Mouse (Mus musculus) heart, postnatal 4 days (tissue): Measurements from ENCODE around the gene Fis1. TPM values are rescaled to one million over a fixed set of nuclear protein-coding genes. Genes with fewer than 3 reads are reported as not detected.
"Not testable (repeated sequence)": the region's sequence is repeated elsewhere in the genome, so short reads cannot be mapped to it uniquely, and the experiment has no call there.

Experiments used
- DNase-seq: peaks from one replicate; pipeline ENCODE4 v3.0.0; 2021
- total RNA-seq, 2 experiments: library from RNA; stranded (reverse); gene quantifications; 2 replicates each; pipeline ENCODE4 v1.2.3; 2021

Gene Fis1
- total RNA-seq, 2 experiments from 2014 or later = 177 to 180 TPM

DNA sequence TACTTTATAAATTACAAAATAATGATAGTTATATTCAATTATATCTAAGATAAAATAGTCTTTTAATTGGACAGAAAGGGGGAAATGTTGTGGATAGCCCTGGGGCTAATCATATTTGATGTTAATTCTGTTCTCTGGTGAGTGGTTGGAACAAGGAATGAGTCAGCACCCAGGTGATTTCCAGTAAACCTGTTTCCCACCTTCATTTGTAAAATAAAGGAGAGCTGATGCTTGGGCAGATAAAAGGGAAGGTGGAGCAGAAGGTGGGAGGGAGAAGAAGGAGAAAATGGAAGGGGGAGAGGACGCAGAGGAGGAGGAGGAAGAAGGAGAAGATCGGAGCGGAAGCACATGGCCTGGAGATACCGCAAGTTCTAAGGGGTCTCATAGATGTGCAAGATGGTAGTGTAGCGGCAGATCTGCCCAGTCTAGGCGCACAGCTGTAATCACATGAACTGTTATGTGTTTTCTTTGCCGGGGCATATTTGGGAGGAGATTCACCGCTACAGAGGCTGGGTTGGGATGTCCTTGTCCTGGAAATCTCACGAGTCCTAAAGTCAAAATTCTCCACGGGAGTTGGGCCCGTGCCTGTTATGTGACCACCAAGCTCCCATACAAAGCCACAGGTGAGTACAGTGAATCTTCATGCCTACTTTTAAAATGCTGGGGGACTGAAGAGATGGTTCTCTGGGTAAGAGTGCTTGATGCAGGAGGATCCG is 12.1 kb upstream of the Fis1 start:
- DNase-seq = no peak

DNA sequence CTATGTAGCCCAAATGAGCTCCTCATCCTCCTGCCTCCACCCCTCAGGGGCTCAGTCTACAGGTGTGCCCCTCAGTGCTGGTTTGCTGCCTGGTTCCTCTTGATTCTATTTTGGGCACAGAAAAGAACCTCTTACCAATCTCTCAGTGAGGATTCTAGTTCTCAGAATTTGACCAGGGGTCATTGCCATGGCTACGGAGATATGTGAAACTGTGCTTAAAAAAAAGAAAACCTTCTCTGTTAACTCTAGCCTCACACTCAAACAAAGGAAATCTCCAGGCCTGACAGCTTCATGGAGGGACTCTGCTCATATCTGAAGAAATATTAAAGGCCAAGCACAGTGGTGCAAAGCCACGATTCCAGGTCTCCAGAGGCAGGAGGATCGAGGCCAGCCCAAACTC is 10.3 kb upstream of the Fis1 start:
- no peak for DNase-seq

DNA sequence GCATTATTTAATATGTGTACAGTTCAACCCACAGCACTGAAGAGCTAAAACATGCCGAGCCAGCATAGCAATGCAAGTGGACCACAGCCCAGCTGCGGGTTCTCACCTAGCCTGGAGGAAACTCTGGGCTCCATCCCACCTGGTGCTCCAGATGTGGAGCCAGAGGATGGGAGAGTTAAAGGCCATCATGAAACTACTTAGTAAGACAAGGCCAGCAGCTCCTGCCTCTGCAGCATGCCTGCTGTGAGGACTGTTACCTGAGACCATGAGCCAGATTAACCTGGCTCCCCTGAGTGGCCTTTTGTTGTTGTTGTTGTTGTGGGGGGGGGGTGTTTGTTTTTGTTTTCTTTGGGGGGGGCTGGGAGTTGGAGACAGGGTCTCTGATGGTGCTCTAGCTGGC is 9.7 kb upstream of the Fis1 start:
- DNase-seq = no peak

DNA sequence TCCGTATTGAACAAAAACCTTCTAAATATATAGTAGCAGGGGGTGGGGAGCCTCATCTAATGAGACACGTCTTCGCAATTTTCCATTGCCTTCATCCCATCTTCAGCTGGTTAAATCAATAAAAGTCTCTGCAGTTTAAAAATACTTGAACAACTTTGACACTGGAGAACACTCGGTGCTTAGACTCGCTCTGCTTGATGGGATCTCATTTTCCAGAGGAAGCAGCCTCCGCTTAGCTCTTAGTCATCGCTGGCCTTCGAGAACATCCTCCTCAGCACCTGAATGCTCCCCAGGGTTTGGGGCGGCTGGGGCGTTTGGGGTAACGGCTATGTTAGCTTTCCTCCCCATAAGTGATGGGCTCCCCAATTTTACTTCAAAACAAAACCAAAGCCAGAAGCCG is 8.0 kb upstream of the Fis1 start:
- no peak for DNase-seq

DNA sequence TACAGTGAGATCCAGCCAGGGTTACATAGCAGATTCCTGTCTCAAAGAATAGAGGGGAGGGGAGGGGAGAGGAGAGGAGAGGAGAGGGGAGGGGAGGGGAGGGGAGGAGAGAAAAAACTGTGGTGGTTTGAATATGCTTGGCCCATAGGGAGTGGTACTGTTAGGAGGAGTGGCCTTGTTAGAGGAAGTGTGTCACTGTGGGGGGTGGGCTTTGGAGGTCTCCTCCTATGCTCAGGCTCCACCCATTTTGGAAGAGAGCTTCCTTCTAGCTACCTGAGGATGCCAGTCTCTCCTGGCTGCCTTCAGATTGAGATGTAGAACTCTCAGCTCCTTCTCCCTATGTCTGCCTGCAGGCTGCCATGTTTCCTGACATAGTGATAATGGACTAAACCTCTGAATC is 5.2 kb upstream of the Fis1 start:
- no peak for DNase-seq

DNA sequence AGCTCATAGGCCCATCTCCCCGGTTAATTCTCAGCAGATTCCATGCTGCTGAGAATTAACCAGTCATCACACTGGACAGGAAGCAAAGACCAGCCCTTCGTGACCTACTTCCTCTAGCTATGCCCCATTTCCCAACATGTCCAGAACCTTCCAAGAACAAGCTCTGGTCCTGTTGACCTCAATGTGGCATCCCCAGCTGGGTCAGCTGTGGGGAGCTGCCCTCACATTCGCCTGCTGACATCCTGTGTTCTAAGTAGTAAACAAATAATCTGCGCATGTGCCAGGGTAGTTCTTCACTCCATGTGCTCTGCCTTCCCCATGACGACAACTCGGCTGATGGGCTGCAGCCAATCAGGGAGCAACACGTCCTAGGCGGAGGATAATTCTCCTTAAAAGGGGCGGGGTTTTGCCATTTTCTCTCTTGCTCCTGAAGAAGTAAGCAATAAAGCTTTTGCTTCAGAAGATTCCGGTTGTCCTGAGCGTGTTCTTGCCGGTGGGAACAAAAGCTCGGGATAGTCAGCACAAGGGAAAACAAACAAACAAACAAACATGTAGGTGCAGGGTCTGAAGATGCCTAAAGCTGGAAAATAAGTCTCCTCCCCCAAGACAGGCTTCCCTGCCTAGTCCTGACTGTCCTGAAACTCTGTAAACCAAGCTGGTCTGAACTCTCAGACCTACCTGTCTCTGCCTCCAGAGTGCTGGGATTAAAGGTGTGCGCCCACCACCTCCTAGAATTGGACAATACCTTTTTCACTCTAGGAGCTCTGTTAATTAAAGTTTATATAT is 3.3 kb upstream of the Fis1 start:
- not testable (repeated sequence) for DNase-seq

DNA sequence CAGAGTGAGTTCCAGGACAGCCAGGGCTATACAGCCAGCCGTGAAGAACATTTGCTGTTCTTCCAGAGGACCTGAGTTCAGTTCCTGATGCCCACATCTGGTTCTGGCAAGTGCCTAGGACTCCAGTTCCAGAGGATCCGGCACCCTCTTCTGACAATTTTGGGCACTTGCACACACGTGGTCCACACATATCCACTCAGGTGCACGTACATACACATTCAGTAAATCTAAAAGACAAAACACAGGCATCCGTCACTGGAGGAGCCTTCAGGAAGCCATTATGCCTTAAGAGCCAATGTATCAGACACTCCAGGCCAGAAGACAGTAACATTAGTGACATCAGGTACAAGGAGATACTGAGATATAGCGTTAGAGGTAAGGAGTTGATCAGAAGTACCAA is 2.6 kb upstream of the Fis1 start:
- DNase-seq = no peak

DNA sequence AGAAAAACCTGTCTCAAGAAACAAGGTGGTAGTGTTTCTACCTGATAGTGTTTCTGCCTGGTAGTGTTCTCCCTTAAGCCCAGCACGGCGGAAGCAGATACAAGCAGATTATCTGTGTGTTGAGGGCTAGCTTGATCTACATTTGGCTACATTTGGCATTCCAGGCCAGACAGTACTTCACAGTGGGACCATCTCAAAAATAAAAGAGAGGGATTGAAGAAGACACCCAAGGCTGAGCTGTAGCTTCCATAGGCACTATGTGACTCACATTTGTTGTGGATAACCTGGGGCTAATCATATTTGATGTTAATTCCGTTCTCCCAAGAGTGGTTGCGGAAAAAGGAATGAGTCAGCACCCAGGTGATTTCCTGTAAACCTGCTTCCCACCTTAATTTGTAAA is 922 bp upstream of the Fis1 start:
- no peak for DNase-seq

DNA sequence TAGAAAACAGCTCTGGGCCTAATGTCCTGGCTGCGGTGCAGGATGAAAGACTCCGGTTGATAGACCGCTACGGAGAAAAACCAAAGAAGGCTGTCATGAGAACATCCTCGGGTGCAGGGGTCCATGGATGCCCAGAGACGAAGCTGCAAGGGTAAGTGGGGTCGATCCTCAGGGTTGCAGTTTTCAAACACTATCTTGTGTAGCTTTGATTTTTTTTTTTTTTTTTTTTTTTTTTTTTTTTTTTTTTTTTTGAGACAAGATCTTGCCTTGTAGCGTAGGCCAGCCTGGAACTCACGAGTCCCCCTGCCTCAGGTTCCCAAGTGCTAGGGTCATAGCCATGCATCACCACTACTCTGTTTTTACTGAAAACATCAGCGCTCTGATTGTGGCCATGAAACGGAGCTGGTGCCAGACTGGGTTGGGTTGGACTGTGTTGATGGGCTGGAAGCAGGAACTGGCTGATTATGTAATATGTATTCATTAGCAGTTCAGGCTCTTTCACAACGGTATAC is 421 bp downstream of the Fis1 start:
- DNase-seq = peak; percentile 40

DNA sequence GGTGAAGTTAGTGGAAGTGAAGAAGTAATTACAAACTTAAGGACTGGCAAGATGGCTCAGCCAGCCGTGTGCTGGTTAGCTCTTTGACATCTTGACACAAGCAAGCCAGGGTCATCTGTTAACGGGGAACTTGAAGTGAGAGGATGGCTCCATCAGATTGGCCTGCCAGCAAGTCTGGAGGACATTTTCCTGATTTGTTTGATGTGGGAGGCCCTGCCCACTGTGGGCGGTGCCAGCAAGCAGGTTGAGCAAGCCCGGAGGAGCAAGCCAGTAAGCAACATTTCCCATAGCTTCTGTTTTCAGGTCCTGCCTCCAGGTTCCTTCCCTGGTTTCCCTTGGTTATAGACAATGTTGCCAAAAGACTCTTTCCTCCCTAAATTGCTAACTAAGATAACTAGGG is 2.5 kb downstream of the Fis1 start:
- DNase-seq = no peak

DNA sequence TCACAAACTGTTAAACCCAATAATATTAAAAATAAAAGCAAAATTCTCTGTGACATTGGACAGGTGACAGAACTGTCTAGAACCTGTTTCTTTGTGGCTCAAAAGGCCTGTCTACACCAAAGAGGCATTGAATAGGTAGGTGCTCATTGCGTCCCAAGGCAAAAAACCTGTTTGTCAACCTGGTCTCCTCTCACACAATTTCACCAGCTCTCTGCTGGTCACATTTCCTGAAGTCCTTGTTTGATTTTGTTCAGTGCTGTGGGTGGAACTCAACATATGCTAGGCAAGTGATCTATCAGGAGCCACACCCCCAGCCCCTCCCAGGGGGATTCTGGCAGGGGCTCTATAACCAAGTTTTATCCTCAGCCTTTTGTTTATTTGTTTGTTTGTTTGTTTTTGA is 4.2 kb downstream of the Fis1 start:
- DNase-seq = no peak

DNA sequence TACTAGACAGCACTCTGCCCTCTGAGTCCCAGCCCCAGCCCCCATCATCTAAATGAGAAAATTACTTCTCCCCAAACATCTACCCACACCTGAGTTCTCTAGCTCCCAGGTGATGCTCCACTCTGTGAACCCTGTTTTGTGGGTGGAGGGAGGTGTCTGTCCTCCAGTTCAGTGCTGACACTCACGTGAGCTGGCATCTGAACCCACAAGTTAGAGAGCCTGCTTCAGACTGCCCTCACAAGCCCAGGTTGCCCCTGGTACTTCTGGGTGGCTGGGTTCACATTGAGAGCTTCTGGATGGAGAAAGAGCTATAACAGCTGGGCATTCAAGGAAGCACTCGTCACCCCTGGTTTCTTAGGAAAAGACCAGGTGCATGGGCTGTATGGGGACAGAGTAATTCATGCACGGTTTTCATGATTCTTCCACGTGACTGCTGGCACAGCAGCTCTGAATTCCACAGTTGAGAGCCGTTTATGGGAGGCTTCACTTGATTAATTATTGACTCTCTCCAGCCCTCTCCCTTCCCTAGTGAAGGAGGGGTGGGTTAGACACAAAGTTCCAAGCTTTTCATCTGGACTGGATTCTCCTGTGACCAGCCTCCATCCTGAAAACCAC is 6.0 kb downstream of the Fis1 start:
- DNase-seq = no peak

DNA sequence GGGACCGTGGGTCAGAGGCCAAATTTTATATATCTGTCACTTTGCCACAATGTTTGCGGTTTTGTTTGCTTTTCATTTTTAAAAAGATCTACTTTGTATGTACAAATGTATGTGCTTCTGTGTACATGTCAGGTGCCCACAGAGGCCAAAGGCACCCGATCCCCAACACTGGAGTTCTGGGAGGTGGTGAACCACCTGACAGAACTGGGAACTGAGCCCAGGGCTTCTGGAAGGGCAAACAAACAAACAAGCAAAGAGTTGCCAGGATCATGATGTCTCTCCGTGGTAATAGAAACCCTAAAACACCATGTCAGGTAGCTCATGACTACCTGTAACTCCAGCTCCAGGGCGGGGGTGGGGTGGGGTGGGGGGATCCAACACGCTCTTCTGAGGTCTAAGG is 7.0 kb downstream of the Fis1 start:
- DNase-seq = no peak

DNA sequence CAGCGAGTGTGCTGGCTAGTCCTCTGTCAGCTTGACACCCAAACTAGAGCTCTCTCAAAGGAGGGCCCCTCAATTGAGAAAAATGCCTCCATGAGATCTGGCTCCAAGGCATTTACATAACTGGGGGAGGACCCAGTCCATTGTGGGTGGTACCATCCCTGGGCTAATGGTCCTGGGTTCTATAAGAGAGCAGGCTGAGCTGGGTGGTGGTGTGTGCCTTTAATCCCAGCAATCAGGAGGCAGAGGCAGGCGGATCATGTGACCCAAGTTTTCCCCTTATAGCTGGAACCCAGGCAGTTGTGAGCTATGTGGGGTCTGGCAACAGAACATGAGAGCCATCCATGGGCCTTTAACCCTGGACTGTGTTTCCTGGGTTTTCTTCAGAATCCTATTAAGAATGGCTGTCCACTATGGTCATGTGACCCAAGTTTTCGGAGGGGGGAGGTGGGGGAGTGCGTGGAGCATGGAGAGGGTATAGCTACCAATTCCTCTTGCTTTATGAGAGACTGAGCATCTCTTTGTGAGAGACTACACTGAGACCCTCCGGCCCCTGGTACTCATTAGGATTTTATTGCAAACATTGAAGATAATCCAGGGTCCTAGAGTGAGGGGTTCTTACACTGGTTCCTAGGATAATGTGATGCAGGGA is 8.4 kb downstream of the Fis1 start:
- DNase-seq = no peak

DNA sequence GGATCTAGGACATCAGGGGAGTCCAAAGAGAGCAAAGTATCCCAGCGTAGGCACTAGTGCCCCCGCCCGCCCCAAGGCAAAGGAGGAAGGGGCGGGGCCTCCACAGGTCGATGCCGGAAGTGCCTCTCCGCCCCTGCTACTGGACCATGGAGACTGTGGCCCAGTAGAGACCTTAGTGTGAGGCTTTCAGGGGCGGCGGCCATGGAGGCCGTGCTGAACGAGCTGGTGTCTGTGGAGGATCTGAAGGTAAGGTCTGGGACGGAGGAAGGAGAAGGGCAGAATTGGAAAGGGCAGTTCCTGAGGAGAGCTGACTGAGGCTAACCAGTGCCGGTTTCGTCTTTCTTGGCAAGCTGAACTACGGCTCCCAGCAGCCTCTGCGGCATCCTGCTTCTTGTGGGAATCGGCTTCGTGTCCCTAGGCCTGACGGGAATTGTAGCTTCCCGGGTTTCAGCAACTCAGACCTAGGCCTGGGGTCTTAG is 8.9 kb downstream of the Fis1 start:
- peak; percentile 90 for DNase-seq

DNA sequence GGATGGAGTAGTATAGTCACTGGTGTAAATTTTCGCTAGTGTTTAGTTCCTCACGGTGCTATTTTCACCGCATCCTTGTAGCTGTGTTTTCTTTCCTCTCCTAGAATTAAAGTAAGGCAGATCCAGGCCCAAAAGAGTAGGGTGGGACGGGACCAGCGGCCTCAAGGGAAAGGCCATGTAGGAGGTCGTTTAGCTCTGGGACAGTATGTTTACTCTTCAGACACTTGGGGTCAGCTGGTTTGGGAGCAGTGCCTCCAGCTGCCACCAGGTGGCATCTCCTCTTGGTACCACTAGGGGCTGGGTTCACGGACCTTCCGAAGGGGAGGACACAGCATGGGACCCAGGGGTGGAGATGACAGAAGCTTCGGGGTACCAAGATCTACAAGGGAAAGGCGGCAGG is 9.4 kb downstream of the Fis1 start:
- peak; percentile 91 for DNase-seq

DNA sequence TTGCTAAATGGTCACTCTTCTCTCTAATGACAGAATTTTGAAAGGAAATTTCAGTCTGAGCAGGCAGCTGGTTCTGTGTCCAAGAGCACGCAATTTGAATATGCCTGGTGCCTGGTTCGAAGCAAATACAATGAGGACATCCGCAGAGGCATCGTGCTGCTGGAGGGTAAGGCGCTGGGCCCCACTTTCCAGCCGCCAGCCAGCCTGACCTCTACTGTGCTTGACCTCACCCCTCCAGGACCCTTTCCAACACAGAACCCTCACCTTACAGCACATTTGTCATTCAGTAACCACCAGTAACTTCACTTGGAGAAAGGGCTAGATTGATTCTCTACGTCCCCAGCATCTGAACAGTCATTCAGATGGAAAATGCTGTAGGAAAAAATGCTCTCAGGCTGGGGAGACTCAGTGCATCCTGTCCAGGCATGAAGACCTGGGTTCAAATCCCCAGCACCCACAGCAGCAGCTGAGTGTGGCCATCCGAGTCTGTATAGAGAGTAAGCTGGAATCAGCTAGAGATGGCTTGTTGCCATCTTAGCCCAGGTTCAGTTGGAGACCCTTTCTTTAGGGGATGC is 10.0 kb downstream of the Fis1 start:
- DNase-seq = no peak

DNA sequence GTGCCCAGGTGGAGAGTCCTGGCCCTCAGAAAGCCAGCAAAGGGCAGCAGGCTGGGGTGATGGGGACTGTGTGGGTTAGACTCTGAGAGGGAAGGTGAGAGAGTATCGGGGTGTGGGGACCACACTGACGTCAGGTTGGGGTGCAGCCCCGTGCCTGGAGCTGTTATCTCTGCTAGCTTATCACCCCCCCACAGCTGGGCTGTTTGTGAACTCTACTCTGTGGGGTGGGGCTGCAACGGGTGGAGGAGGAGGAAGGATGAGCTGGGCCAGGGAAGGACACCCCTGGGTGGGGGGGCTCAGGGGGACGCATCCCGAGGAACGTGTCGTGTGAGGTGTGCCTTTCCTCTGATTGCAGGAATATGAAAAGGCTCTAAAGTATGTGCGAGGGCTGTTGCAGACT is 12.1 kb downstream of the Fis1 start:
- no peak for DNase-seq

DNA sequence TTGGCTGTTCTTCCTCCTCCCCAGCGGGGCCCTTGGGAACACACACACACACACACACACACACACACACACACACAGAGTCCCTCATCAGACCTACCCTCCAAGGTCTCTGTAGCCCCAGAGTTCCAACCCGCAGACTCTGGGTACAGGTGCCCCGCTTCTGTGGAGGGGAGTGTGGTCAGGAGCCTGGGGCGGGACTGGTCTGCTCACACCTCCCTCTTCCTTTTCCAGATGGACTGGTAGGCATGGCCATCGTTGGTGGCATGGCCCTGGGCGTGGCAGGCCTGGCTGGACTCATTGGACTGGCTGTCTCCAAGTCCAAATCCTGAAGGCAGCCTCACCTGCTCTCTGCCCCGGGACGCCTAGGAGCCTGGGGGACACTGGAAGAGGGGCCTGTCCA is 12.6 kb downstream of the Fis1 start:
- no peak for DNase-seq

DNA sequence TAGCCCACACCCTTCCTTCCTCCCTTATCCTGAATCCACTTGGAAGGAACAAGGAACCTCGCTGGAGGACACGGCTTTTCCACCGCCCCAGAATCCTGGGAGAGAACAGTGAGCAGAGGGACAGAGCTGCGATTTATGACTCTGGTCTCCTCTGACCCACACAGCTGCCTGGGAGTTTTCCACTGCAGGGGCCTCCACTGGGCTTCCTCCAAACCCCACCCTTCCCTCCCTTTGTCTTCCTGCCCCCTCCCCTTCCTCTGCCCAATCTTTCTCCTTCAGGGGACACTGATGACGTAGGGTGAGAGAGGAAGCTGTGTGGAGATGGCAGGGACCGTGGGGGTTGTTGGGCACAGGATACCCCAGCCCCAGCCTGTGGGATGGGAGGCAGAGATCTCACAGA is 13.3 kb downstream of the Fis1 start, which contains the start of gene Cldn15:
TSS of gene Cldn15 (plus strand) at position 286 of the 400 bp plus-strand sequence.
- DNase-seq = peak; percentile 52

DNA sequence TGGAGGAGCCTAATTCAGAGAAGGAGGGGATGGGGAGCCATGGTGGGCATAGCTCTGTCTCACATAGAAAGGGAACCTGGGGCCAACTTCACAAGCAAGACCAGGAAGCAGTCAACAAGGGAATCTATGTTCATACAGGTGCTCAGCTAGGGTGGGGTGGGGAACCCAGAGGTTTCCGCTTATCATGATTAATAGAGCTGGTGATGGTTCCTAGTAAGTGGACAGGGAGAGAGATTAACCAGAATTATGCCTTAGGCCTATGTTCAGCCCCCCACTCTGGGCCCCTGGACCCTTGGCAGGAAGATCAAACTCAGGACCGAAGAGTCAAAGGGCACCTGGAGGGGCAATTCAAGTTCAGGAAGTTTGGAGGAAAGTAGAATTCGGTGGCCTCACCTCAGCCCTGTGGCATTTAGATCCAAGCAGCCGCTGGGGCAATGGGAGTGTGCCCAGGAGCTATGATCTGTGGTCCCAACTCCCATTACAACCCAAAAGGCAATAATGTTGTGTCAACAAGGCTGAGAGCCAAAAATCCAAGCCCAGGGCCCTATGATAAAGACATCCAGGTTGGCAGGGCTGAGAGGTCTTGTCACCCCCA is 13.9 kb downstream of the Fis1 start:
- no peak for DNase-seq

DNA sequence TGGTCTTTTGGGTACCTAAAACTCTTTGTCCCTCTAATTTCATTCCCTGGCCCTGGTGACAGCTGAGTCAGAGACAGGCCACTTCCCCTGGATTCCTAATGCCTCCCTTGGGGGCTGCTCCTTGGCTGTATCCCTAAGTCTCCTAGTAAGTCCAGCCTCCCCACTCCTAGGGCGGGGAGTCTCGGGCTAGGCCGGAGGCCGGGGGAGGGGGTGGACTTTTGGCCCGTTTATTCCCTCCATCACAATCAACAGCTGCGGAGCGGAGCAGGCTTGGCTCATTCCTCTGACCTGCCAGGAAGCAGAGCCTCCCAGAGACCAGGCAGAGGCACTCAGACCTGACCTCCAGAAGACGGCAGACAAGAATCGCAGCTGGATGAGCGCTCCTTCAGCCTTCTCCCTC is 14.5 kb downstream of the Fis1 start:
- DNase-seq = peak; percentile 83
